In genomic region chr2:108753494-108754225, GRCm38 (mm10) we compare ENCODE assay signal across 14 mouse cellular contexts.
"Had no signal": no experiment of that assay in that cellular context is flagged by ENCODE, and none has a peak within 500 bp of the region (broad histone marks: within the 10 kb centered on the region; RNA-seq: fewer than 3 reads in every experiment).

No protein-coding gene starts in this region.

- H3K9ac ChIP-seq: liver, embryonic 13.5 days; neural tube, embryonic 12.5 days; neural tube, embryonic 15.5 days had no signal

- H3K27me3 ChIP-seq: liver, embryonic 13.5 days; neural tube, embryonic 12.5 days; neural tube, embryonic 15.5 days had no signal

- H3K9me3 ChIP-seq: liver, embryonic 13.5 days; neural tube, embryonic 12.5 days; neural tube, embryonic 15.5 days had no signal

- H3K4me1 ChIP-seq: liver, embryonic 13.5 days; neural tube, embryonic 12.5 days; neural tube, embryonic 15.5 days had no signal

- H3K4me3 ChIP-seq: liver, embryonic 13.5 days; neural tube, embryonic 12.5 days; neural tube, embryonic 15.5 days had no signal

- DNase-seq: kidney, adult 9 months; kidney, postnatal 14 days; kidney, postnatal 4 days; liver, embryonic 13.5 days; lung, adult 2 months; lung, postnatal 14 days; lung, postnatal 4 days; midbrain, embryonic 14.5 days; thymus, adult 2 months; thymus, postnatal 14 days; thymus, postnatal 4 days had no signal

- H3K4me2 ChIP-seq: liver, embryonic 13.5 days; midbrain, embryonic 11.5 days; neural tube, embryonic 12.5 days; neural tube, embryonic 15.5 days had no signal

- H3K36me3 ChIP-seq: liver, embryonic 13.5 days; neural tube, embryonic 12.5 days; neural tube, embryonic 15.5 days had no signal

- H3K27ac ChIP-seq: liver, embryonic 13.5 days; neural tube, embryonic 12.5 days; neural tube, embryonic 15.5 days had no signal
